Mouse (Mus musculus) kidney, adult 18-20 months (tissue): ENCODE data around the gene Upb1.
"Not testable (repeated sequence)": the region's sequence is repeated elsewhere in the genome, so short reads cannot be mapped to it uniquely, and the experiment has no call there.

Source experiments
- DNase-seq: peaks from one replicate; pipeline ENCODE4 v3.0.0; 2021

Upb1 gene

DNA sequence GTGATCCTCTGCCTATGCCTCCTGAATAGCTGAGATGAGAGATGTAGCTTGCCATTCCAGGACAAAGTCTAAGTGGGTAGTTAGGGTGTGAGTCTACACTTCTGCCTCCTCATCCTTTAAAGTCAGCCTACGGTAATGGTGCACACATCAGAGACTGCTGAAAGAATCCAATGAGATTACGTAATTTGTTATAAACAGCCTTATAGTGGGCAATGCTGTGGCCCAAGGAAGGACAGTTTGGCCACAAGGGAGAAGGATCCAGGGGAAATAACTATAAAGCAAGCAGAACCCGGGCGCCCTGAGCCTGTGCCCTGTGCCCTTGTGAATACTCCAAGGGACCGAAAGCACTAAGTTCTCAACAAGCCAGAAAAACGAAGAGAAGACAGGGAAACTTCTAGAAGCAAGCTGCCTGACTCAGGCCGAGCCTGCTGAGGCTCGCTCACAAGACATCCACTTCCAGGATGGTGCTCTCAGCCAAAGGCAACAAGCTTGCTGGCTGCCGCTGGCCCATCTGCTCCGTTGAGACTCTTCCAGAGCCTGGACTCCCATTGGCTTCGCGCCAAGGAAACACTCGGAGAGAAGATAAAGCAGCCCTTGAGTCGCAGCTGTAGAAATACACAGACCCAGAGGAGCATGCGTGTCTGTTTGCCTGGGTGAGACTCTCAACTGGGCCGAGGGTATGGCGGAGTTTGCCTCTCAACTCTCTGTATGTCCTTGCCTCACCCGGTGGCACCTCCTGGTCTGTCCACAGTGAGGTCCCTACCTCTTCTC is 55.3 kb downstream of the Upb1 start:
- not testable (repeated sequence) for DNase-seq

- no peak for DNase-seq
Measured at GRCm38 (mm10) chr10:75457852-75458251, 56.9 kb downstream of the Upb1 start.

DNA sequence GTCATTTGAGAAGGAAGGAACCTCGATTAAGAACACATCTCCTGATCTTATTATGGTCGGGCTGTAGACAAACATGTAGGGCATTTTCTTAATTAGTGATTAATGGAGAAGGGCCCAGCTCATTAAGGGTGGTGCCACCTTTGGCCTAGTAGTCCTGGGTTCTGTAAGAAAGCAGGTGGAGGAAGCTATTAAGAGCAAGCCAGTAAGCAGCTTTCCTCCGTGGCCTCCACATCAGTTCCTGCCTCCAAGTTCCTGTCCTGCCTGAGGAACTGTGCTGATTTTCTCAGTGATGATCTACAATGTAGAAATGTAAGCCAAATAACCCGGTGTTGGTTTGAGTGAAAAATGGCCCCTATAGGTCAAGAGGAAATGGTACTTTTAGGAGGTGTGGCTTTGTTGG is 57.4 kb downstream of the Upb1 start:
- DNase-seq: no peak

DNA sequence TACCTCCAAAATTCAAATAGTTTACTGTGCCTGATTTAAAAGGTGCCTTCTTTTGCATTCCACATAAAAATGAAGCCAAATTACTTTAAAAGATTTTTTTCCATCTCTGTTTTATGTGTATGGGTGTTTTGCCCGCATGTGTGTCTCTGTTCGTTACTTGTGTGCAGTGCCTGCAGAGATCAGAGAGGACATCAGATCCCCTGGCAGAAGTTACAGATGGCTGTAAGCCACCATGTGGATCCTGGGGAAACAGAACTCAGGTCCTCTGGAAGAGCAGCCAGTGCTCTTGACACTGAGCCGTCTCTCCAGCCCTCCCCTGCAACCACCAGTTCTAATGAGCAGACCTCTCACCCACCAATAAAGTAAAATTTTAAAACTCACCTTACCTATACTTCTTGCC is 61.8 kb downstream of the Upb1 start:
- DNase-seq: no peak

GRCm38 (mm10) chr10:75465781-75466550 is 65.1 kb downstream of the Upb1 start:
- DNase-seq: no peak

DNA sequence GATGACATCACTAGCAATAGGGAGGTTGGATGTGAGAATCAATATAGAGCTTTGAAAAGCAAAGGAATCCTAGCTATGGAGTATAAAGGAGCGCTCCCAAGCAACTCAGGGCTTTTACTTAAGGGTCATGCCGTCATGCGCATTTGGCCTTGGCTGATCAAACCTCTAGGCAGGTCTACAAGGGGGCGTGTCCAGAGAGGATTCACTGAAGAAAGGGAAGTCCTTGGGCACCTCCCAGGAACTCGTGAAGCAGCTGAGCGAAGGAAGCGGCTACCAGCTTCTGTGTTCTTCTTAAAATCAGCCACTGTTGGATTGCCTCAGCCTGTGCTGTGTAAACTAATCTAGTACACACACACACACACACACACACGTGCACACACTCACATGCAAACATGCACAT is 72.5 kb downstream of the Upb1 start:
- DNase-seq: no peak

- no peak for DNase-seq
Measured at GRCm38 (mm10) chr10:75474571-75474970, 73.7 kb downstream of the Upb1 start.

DNA sequence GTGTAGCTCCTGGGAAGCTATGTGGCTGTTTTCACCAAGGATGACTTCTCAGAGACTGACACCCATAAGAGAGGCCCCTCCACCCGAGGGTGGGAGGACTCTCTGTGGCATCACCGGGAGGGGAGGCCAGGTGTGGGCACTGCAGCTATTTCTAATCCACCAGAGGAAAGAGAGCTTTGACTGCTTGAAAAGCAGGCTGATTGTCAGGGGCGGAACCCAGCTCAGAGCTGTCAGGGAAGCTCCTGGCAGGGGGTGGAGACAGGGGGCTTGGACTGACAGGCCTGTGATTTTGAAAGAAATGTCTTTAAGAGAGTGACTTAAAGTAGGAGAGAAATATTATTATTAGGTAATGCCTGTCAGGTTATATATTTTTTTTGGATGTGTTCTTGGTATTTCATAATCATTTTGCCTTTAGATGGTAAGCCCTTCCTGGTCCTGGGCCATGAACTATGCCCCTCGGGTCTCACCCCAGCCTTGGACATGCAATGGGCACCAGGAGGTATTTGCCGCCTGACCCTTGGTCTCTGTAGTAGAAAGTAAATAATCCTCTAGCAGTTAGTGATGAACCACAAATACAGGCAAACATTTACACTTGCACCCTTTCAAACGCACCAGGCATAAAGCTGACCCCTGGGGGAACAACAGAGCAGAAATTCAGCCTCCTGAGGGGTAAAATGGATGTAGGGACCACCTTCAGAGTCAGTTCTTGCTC is 74.4 kb downstream of the Upb1 start:
- DNase-seq: not testable (repeated sequence)

DNA sequence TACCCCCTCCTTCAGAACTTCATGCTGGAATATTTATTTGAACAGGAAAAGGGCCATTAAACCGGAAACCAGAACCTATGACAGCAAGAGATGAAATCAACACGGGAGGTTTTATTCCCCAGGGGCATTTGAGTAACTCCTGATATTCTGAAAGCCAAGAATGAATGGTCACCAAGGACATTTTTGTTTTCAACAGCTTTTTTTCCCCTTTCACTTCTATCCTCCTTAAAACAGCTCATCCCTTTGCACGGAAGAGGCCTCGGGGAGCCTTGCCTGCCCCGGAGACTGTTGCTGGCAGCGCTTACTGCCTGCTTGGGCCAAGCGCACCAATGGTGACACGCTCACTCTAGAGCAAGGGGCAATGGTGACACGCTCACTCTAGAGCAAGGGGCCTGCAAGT is 76.1 kb downstream of the Upb1 start:
- no peak for DNase-seq

- DNase-seq: no peak
Measured at GRCm38 (mm10) chr10:75479955-75480354, 79.0 kb downstream of the Upb1 start.

DNA sequence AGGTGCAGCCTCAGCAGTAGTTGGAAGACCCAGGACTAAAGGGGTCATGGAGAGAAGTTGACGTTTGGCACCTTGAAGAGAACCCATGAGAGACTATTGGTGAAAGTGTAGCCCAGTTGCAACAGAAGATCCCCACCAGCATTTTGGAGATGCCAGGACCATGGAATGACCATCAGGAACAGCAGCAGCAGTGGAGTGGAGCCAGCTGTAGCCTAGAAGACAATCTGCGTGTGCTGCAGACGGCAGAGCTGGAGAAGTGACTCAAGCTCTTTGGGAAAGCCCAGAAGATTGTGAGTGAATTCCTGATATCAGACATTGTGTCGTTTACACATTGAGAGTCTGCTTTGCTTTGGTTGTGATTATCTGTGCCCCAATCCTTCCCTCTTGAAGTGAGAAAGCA is 80.8 kb downstream of the Upb1 start:
- no peak for DNase-seq

DNA sequence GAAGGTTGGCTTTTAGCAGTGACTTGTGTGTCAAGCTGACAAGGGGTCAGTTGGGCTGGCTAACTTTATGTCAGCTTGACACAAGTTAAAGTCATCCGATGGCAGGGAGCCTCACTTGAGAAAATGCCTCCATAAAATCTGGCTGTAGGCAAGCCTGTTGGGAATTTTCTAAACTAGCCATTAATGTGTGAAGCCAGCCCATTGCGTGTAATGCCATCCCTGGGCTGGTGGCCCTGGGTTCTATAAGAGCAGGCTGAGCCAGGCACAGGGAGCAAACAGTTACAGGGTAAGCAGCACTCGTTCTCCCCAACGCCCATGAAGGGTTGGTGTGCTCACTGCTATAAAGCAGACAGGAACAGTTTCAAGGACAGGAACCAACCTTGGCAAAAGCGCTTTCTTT is 81.4 kb downstream of the Upb1 start:
- no peak for DNase-seq

DNA sequence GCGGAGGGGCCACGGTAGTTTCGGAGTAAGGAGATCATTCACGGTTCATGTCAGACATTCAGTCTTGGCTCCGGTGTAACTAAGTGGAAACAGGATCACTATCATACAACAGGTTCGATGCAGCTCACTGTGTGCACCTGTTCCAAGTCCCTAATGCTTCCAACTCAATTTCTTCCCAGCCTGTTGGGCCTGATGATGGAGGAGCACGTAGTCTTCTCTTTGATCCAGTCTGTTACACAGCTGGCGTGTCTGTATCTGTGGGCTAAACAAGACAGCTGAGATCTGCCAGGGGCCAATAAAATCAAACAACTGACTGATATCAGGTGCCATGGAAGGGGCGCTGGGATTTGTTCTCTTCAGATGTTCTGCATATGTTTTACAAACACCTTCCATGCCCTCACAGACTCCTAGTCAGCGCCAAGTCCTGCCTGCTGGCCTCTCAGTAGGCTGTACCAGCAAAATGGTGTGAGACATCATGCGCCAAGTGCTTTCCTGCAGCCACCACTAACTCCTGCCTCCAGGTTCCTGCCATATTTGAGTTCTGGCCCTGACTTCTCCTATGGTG is 82.1 kb downstream of the Upb1 start:
- no peak for DNase-seq

DNA sequence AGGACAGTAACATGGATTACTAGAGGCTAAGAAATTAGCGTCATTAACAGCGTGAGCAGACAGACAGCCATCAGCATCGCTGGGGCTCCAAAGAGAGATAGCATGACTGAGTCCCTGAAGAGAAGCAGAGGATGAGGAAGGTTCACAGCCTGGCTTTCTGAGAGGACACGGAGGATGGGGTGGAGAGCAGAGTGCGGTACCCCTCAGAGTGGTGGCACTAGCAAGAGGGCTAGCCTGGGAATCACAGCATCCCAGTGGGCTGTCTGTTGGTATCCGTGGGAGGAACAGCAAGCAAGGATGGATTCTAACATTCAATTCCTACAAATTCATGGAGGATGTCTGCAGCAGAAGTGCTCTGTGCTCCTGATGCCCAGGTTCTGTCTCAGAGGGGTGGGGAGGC is 83.2 kb downstream of the Upb1 start:
- DNase-seq: no peak

GRCm38 (mm10) chr10:75484767-75485166 is 83.9 kb downstream of the Upb1 start:
- DNase-seq: no peak

DNA sequence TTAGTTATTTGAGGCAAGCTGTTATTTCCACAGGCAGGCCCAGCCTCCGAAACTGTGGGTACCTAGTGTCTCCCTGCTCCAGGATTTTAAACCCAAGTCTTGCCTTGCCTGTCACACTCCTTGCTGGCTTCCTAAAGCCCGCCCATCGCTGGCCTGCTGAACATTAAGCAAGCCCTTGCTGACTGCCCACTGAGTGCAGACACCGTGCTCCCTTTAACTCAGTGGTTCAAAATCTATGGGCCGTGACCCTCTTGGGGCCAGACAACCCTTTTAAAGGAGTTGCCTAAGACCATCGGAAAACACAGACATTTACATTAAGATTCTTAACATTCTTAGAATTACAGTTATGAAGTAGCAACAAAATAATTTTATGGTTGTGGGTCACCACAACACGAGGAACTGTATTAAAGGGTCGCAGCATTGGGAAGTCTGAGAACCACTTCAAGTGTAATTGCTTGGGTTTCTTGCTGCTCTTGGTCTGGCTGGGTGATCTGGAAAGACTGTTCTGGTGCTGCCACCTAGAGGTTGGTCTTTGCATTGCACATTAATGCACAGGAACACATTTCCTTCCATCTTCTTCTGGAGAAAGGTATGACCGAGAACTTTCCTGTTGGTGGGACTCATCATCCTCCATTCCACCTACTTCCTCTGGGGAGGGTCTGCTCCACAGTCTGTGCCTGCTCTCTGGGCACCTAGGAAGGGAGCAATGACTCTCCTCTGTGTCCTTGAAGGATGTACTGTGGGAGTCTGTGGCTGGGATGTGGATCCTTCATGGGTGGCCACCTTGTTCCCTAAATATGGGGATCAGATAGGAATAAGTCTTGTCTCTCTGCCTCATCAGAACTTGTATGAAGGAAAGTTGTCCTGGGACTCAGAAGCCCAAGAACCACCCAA is 85.4 kb downstream of the Upb1 start:
- peak; percentile 87 for DNase-seq

DNA sequence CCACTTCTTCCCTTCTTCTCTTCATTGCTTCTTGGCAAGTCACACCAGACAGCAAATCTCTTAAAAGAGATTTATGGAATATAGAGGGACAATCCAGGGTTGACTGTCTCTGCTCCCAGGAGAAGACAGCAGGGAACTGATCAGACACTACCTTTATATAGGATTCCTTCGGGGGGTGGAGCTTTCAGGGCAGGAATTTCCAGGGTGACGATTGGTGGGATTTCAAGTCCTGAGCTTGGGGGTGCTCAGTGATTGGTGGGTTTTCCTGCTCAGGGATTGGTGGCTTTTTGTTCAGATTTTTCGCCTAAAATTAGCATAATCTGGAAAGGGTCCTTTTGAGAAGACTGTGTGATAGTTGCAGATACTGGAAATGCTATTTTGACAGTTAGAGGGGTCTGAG is 86.2 kb downstream of the Upb1 start:
- DNase-seq: no peak

DNA sequence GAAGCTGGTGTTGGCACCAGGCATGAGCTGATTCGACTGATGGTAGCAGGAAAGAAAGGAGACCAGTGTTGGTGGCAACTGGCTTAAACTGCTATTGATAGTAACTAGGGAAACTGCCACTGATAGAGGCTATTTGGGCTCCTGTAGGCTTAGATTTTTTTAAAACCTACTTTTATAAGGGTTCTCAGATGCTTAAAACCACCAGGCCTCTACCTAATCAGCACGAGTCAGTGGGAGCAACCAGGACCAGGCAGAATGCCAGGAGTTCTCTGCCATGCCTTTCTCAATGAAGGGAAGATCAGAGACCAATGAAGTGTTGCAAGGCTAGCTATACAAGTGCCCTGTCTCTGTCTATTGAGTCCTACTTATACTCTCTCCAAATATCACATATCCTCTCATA is 88.6 kb downstream of the Upb1 start:
- DNase-seq: no peak

GRCm38 (mm10) chr10:75490731-75491130 is 89.8 kb downstream of the Upb1 start:
- DNase-seq: no peak
